Mouse (Mus musculus) c-Kit-negative CD71-positive TER-119-positive erythroid progenitor cells, embryonic 14.5 days (primary cell): ENCODE data around the gene Zfp385b.

Experiments
- DNase-seq: peaks from one replicate; pipeline ENCODE4 v3.0.0-alpha.2; 2013; ENCODE audit warnings: low read depth, low spot score

The Zfp385b gene

DNA sequence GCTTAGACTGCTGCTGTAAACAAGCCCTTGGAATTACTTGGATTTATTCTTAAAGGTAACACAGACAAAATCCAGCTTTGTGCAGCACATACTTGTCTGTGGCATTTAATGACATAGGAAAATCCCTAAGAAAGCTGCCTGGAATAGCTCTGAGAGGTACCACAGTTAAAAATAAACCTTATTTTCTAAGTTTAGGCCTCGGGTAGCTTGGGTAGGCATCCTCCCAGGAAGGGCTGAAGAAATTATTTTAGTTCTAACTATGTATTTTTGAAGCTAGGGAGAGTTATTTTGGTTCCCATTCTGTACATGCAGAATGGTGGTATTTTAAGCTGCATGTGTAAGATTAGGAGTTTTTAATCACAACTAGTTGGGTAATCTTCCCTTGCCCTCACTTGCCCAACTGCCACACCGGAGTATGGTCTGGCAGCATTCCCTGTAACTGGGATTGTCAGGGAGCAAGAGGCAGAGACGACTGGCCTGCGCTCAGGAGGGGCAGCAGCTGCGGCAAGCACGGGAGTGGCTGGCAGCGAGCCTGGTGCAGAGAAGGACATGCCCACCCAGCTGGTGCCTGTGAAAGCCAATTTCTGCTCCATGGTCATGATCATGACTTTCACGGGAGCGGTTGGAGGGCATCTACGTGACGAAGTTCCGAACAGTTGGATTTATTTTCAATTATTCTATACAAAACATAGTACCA is 230.1 kb downstream of the Zfp385b start:
- DNase-seq: no peak

DNA sequence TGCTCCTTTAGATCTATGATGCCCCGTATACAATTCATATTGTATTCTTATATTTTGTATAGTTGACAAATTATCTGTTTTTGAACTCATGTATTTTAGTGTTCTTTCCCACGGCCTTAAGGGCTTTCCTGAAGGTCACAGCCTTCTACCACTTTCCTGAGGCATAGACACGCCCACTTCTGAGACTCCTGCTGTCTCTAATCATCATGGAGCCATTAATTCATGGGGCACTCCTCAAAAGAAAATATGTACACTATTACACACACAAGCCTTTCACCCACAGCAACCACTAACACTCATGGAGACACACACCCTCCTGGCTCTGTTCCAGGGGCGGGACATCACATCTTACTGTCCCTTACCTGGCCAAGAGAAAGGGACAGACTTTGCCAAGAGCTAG is 232.1 kb downstream of the Zfp385b start:
- DNase-seq: no peak

GRCm38 (mm10) chr2:77586581-77587360 is 232.7 kb downstream of the Zfp385b start:
- DNase-seq: no peak

GRCm38 (mm10) chr2:77583586-77583985 is 235.9 kb downstream of the Zfp385b start:
- no peak for DNase-seq

- no peak for DNase-seq
Observed at GRCm38 (mm10) chr2:77576571-77576970, 242.9 kb downstream of the Zfp385b start.

DNA sequence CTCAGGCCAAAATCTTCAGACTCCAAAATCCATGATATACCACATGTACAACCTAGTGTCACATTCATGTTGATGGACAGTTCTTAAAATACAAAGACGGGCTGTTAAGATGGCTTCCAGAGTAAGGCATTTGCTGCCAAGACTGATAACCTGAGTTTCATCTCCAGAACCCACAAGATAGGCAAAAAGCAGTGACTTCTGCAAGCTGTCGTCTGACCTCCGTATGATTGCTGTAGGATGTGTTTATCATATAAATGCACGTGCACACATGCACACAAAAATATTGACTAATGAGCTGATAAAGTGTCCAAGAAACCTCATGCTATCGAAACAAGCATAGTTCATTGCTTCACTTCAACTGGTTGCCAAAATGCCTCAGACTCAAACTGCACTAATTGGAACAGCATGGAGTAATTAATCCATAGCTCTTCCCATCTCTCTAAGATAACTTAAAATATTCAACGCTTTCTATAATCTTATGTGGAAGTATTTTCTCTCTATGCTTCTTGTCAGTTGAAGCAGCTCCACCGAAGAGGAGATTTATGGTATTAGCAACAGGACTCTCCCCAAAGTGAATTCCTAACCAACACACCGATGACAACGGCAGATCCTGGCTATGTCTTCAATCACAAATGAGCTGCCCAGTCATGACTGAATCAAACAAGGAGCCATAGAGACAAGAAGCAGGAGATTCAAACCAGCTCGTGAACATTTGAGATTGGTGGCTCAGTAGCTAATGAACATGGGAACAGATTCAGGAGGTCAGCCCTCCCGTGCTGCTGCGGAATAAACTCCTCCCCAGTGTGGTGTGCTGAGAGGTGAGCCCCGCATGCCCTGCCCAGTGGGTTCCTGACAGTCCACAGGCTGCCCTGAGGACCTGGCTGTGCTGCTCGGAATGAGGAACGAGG is 251.7 kb downstream of the Zfp385b start:
- DNase-seq: no peak

GRCm38 (mm10) chr2:77563706-77564105 is 255.7 kb downstream of the Zfp385b start:
- DNase-seq: no peak

DNA sequence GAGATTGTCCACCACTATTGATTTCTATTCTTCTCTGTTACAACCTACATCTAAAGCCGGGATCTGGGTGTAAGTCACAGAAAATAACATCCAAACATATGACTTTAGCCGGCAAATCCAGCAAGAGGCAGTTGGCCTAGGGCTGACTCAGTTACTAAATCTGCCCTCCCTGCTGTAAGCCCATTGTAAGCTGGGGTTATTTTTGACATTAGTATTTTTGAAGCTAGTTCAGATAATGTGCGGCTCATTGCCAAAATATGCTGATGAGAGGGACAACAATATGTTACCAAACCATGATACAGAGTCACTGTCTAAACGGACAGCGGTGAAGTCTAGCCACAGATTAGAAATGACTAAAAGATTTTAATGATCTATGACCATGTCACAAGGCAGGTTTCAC is 257.5 kb downstream of the Zfp385b start:
- DNase-seq: no peak

DNA sequence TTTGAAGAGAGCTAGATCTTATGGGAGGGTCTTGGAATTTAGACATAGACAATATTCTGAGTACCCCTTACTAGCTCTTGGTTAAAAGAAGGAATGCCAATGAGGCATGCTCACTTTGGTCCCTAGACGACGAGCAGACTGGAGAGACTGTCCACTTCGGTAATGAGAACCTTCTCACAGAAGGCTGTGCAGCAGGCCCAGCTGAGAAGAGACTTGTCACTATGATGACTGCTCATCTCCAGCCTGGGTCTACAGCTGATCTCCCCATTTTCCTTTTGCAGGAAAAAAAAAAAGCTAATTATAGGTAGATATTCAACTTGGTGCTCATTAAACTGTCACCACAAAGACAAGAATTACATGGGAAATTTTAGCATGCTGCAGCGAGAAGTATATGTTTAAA is 262.5 kb downstream of the Zfp385b start:
- no peak for DNase-seq

DNA sequence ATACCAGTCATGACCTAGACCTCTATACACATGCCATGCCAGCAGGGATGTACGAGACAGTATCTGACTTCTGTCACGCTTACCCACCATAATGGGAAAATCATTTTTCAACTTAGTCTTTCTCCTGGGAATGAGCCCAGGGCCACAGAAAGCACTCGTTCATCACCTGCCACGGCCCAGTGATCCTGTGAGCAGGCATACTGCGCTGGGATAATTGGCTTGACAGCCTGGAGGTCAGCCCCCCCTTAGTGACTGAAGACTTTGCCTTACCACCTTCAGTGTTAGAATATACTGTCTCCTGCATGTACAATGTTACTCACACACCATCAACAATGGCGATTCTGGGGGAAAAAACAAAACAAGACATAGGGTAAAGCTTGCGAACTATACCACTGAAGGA is 263.5 kb downstream of the Zfp385b start:
- no peak for DNase-seq

GRCm38 (mm10) chr2:77552675-77553074 is 266.8 kb downstream of the Zfp385b start:
- no peak for DNase-seq

- no peak for DNase-seq
Observed at GRCm38 (mm10) chr2:77543388-77543787, 276.1 kb downstream of the Zfp385b start.

DNA sequence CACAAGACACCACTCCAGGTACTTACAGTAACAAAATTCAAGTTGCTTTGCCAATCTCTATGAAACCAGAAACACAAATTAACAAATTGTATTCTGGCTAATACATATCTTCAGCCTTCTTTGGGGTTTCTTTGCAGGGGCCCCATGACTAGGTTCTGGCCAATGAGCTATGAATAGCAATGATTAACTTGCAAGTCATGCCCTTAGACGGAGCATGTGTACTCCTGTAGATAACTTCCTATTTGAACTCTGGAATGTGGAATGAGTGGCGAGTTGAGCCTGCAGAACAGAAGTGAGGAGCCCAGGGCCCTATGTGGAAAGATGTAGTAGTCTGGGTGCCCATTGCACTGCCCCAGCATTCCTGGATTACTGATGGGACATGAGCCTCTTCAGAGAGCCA is 276.8 kb downstream of the Zfp385b start:
- no peak for DNase-seq

- no peak for DNase-seq
Observed at GRCm38 (mm10) chr2:77541681-77542080, 277.8 kb downstream of the Zfp385b start.

DNA sequence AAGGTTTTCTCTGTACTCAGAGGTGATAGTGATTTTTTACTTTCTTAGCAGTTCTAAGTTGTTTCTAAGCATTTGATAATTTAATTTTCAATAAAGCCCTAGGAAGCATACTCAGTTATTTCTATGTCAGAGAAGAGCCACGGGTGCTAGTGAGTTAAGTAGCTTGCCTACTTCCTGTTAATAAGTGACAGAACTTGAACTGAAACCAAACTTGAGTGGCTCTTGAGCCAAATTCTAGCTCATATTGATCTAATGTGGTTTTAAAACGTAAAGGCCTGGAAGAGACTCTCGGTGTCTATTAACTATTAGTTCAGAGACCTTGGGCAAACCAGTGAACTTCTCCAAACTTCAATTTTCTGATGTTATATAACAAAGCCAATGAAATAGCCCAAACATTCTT is 278.6 kb downstream of the Zfp385b start:
- no peak for DNase-seq

DNA sequence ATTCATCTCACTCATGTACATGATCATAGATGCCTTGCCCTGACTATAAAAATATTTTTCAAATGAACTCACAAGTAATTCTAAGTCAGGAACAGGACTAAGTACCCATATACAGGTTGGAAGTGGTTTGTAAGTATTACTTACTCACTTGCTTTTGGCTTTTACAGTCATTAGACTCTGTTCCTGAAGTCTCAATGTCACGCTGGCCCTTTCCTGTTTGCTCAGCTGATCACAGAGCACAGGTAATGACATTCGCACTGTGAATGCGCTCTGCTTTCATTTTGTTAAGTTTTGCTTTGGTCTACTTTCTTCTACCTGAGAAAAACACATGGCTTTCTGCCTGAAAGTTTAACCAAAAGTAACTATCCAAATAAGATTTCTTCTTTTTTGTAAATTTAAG is 282.9 kb downstream of the Zfp385b start:
- no peak for DNase-seq

DNA sequence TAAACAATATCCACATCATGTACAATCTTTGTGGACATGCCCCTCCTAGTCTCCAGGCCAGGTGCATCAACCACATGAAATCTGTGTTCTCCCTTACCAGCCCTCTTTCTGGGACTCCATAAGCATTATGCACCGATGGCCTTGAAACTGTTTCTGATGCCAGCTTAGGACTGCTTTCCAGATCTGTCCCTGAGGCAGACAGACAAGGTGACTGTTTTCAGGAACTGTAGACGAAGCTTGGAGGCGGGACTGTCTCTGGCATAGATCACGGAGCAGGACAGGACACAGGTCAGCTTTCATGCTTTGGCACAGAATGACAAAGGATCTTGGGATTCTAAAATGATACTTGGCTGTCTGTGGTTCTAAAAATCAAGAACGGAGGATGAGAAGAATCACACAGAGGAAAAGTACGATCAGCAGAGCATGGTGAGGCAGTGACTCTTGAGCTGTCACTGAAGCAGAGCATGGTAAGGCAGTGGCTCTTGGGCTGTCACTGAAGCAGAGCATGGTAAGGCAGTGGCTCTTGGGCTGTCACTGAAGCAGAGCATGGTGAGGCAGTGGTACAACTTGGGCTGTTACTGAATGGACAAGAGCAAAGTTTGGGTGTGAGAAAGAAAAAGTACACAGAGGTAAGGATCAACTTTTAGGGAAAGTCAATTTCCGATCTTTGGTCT is 291.2 kb downstream of the Zfp385b start:
- DNase-seq: no peak

- DNase-seq: no peak
Observed at GRCm38 (mm10) chr2:77527616-77528015, 291.8 kb downstream of the Zfp385b start.

DNA sequence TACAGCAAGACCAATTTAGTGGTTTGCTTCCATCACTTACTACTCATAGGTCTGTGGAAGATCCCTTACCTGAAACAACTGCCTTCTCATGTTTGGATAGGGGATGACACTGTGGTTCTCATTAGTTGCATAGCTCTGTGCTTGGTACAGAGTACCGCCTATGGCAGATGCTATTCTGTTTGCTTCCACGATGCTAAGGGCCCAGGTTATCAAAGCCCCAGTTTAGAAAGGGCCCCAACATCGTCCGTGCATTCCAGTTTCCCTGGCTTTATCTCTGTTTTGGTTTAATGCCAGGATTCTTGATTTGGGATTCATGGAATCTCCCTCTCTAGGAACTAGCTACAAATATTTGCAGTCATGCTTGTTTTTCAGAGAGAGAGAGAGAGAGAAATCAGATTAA is 292.6 kb downstream of the Zfp385b start:
- no peak for DNase-seq

GRCm38 (mm10) chr2:77526301-77526700 is 293.1 kb downstream of the Zfp385b start:
- DNase-seq: no peak

- DNase-seq: no peak
Observed at GRCm38 (mm10) chr2:77522223-77522622, 297.2 kb downstream of the Zfp385b start.

DNA sequence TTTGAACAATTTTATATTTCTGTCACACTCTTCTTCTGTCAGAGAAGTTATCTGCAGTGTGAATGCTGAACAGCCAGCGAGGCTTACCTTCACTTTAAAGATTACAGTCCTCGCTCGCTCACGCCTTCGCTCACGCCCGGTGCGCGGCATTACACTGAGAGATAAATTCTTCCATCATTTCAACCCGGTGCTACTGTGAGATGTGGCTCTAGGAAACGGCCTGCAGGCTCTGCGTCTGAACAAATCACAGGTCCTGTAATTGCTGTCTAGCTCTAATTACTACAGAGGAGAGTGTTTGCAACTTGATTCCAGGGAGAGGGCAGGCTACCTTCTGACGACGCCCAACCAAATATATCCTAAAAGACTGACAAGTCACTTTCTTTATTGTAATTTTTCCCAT is 300.1 kb downstream of the Zfp385b start:
- DNase-seq: no peak
